Mouse (Mus musculus): Measurements from ENCODE around the gene 6030452D12Rik. TPM values are rescaled to one million over a fixed set of nuclear protein-coding genes. Genes with fewer than 3 reads are reported as not detected.

The 6030452D12Rik gene
- total and polyA plus RNA-seq, 2 experiments from 2014 or later: not detected

DNA sequence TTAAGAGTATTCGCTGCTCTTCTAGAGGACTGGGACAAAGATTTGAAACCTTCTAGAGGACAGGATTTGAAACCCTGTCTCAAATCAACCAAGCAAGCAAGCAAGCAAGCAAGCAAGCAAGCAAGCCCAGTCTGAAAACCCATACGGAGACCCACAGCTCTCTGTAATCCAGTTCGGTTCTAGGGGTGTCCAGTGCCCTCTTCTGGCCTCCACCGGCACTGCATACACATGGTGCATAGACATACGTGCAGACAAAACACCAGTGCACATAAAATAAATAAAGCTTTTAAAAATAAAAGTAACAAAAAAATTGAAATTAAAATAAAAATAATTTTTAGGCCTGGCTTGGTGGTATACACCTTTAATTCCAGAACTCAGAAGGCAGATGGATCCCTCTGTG lies 53.7 kb downstream of the 6030452D12Rik start:
- DNase-seq (ENCODE audit: low spot score) (no peak), ATAC-seq (ENCODE audit: insufficient read depth, low read depth) (no peak)
- no peak overlapping the region for H3K4me3 ChIP-seq (ENCODE audit: low read depth, low read length)
- H3K9me3 ChIP-seq (replicated peaks; ENCODE audit: control insufficient read depth, low read length): no peaks in the 10 kb centered on the region; the same call in 1 of the 2 replicates
- no peak overlapping the region for H3K27ac ChIP-seq (ENCODE audit: low read depth)
- no peak overlapping the region for H3K9ac ChIP-seq (replicated peaks; ENCODE audit: low read depth, low read length)
- no peaks in the 10 kb centered on the region for H3K36me3 ChIP-seq (replicated peaks; ENCODE audit: control insufficient read depth, insufficient read depth, low read length)
- 94% methylated on average over 5 of the region's 5 CpGs for WGBS
- TF ChIP-seq CTCF (IDR thresholded peaks at IDR 0.05; ENCODE audit: low read depth) (no peak), EP300 (IDR thresholded peaks at IDR 0.05; ENCODE audit: low read depth) (no peak)
- H3K27me3 ChIP-seq (ENCODE audit: control insufficient read depth, insufficient read depth, low read length): no peaks in the 10 kb centered on the region
- H3K4me2 ChIP-seq (ENCODE audit: low read depth, low read length): no peak overlapping the region
- H3K4me1 ChIP-seq (ENCODE audit: control insufficient read depth, insufficient read depth): no peaks in the 10 kb centered on the region

DNA sequence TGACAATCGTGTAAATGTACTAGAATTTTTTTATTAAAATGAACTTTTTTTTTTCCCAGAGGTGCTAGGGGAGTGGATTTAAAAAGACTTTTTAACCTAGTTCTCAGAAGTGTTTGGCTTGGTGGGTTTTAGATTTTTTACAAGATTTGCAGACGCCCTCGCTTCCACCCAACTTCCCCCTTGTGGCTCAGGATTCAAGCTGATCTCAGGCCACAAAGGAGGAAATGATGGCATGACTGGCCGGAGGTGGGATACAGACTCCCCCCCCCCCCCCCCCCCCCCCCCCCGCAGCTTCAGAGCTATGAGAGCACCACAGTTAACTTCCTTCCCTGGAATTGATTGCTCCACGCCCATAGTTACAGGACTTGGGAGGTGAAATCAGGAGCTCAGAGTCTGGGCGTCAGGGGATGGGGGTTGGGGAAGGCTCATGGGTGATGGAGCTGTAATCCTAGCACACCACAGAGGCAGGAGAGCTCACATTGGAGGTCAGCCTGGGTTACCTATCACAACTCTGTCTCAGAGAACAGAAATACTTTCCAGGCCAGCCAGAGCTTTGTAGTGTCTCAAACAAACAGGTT lies 55.8 kb downstream of the 6030452D12Rik start:
- no peak for TF ChIP-seq CTCF (IDR thresholded peaks at IDR 0.05; ENCODE audit: low read depth)
- no peak for TF ChIP-seq EP300 (IDR thresholded peaks at IDR 0.05; ENCODE audit: low read depth)
- no peak overlapping the region for H3K27ac ChIP-seq (ENCODE audit: low read depth)
- 66% methylated on average over 6 of the region's 7 CpGs for WGBS
- H3K9me3 ChIP-seq (replicated peaks; ENCODE audit: control insufficient read depth, low read length): no peaks in the 10 kb centered on the region; the same call in 1 of the 2 replicates
- no peak overlapping the region for H3K9ac ChIP-seq (replicated peaks; ENCODE audit: low read depth, low read length)
- H3K4me3 ChIP-seq (ENCODE audit: low read depth, low read length): no peak overlapping the region
- DNase-seq (ENCODE audit: low spot score) (no peak), ATAC-seq (ENCODE audit: insufficient read depth, low read depth) (no peak)
- no peaks in the 10 kb centered on the region for H3K4me1 ChIP-seq (ENCODE audit: control insufficient read depth, insufficient read depth)
- no peaks in the 10 kb centered on the region for H3K27me3 ChIP-seq (ENCODE audit: control insufficient read depth, insufficient read depth, low read length)
- H3K4me2 ChIP-seq (ENCODE audit: low read depth, low read length): no peak overlapping the region
- no peaks in the 10 kb centered on the region for H3K36me3 ChIP-seq (replicated peaks; ENCODE audit: control insufficient read depth, insufficient read depth, low read length)

Other genes starting within 250 kb of the 6030452D12Rik start
- gene Smpd3, start 162.5 kb upstream of the 6030452D12Rik start, total RNA-seq (2014; rRNA removed; ENCODE audit: low replicate concordance): 6.5 and 8.0 TPM in 2 replicates
- gene Smpd3, start 162.5 kb upstream of the 6030452D12Rik start, polyA plus RNA-seq (2015; fragmentation: Nextera tagmentation; extraction: Ambion mirVana): 2.4 and 2.5 TPM in 2 replicates
- 8.7 and 11.5 TPM in 2 replicates for gene Zfp90, start 85.2 kb upstream of the 6030452D12Rik start, total RNA-seq (2014; rRNA removed; ENCODE audit: low replicate concordance)
- 8.2 and 10.7 TPM in 2 replicates for gene Zfp90, start 85.2 kb upstream of the 6030452D12Rik start, polyA plus RNA-seq (2015; fragmentation: Nextera tagmentation; extraction: Ambion mirVana)
- 9.2 and 11.4 TPM in 2 replicates for gene Cdh3, start 10.4 kb downstream of the 6030452D12Rik start, total RNA-seq (2014; rRNA removed; ENCODE audit: low replicate concordance)
- gene Cdh3, start 10.4 kb downstream of the 6030452D12Rik start, polyA plus RNA-seq (2015; fragmentation: Nextera tagmentation; extraction: Ambion mirVana): 4.3 and 4.5 TPM in 2 replicates
- gene Gm10073, start 72.9 kb downstream of the 6030452D12Rik start, total RNA-seq (2014; rRNA removed; ENCODE audit: low replicate concordance): 70.8 and 80.8 TPM in 2 replicates
- gene Gm10073, start 72.9 kb downstream of the 6030452D12Rik start, polyA plus RNA-seq (2015; fragmentation: Nextera tagmentation; extraction: Ambion mirVana): 6.2 and 6.5 TPM in 2 replicates
- 1.2 and 1.9 TPM in 2 replicates for gene Cdh1, start 102.8 kb downstream of the 6030452D12Rik start, total RNA-seq (2014; rRNA removed; ENCODE audit: low replicate concordance)
- 0.19 and 0.52 TPM in 2 replicates for gene Cdh1, start 102.8 kb downstream of the 6030452D12Rik start, polyA plus RNA-seq (2015; fragmentation: Nextera tagmentation; extraction: Ambion mirVana)
- 8.0 and 13.5 TPM in 2 replicates for gene Tango6, start 182.5 kb downstream of the 6030452D12Rik start, total RNA-seq (2014; rRNA removed; ENCODE audit: low replicate concordance)
- 4.0 and 4.3 TPM in 2 replicates for gene Tango6, start 182.5 kb downstream of the 6030452D12Rik start, polyA plus RNA-seq (2015; fragmentation: Nextera tagmentation; extraction: Ambion mirVana)